Mouse (Mus musculus) limb, embryonic 14.5 days (tissue): ENCODE results near the gene Slc25a18. TPM values are rescaled to one million over a fixed set of nuclear protein-coding genes. Genes with fewer than 3 reads are reported as not detected.
A peak's percentile ranks its signal among the peaks of the same experiment; 100 is the strongest.

Experiments used
- ATAC-seq: fragments of 200-750 bp; cut with Nextera tagmentation; 2 replicates; pipeline ENCODE4 v1.8.0; 2017; ENCODE audit warnings: low read depth, moderate number of reproducible peaks, moderate TSS enrichment; ENCODE audit not compliant: low FRiP score
- DNase-seq: peaks from one replicate; pipeline ENCODE4 v3.0.0-alpha.2; 2015; ENCODE audit warnings: low spot score
- H3K27ac ChIP-seq: fragments of 300-500 bp; sonication (generic); replicated peaks from 2 replicates; pipeline ENCODE4 v1.5.1; 2014; ENCODE audit warnings: low read depth, mild to moderate bottlenecking, low read length, moderate library complexity, mixed read lengths
- H3K27me3 ChIP-seq: fragments of 300-500 bp; sonication (generic); 2 replicates; pipeline ENCODE4 v1.6.1; 2014; ENCODE audit warnings: low read length, mixed read lengths; ENCODE audit not compliant: control insufficient read depth, insufficient read depth
- H3K36me3 ChIP-seq: fragments of 300-500 bp; sonication (generic); 2 replicates; pipeline ENCODE4 v1.6.1; 2014; ENCODE audit warnings: mild to moderate bottlenecking, low read length, moderate library complexity, mixed read lengths; ENCODE audit not compliant: control insufficient read depth, insufficient read depth
- H3K4me1 ChIP-seq: fragments of 300-500 bp; sonication (generic); 2 replicates; pipeline ENCODE4 v1.6.1; 2014; ENCODE audit warnings: antibody characterized with exemption, low read length, mixed read lengths; ENCODE audit not compliant: control insufficient read depth, insufficient read depth
- H3K4me2 ChIP-seq: fragments of 300-500 bp; sonication (generic); replicated peaks from 2 replicates; pipeline ENCODE4 v1.6.1; 2014; ENCODE audit warnings: low read depth, mild to moderate bottlenecking, low read length, moderate library complexity; ENCODE audit not compliant: severe bottlenecking
- H3K4me3 ChIP-seq: fragments of 300-500 bp; sonication (generic); replicated peaks from 2 replicates; pipeline ENCODE4 v1.5.1; 2014; ENCODE audit warnings: low read length
- H3K9ac ChIP-seq: fragments of 300-500 bp; sonication (generic); 2 replicates; pipeline ENCODE4 v1.6.1; 2014; ENCODE audit warnings: mild to moderate bottlenecking, low read depth, low read length, moderate library complexity; ENCODE audit not compliant: severe bottlenecking
- H3K9me3 ChIP-seq: fragments of 300-500 bp; sonication (generic); 2 replicates; pipeline ENCODE4 v1.6.1; 2016; ENCODE audit warnings: low read length; ENCODE audit not compliant: control insufficient read depth
- POLR2A ChIP-seq: fragments of 200-500 bp; IDR thresholded peaks from 2 replicates; pipeline ENCODE4 v1.8.0; 2012; ENCODE audit warnings: inconsistent platforms, mild to moderate bottlenecking, moderate library complexity, borderline replicate concordance; ENCODE audit not compliant: insufficient read depth, insufficient read length; ENCODE audit errors: extremely low read depth
- WGBS: fragments of 180-500 bp; shearing (Covaris S2); extraction: QIAGEN DNeasy Blood & Tissue Kit; methylation state at CpG from one replicate; pipeline ENCODE4 v1.1.7; 2014; 5-methylcytosine and 5-hydroxymethylcytosine counted together
- polyA plus RNA-seq, 2 experiments: library from polyadenylated mRNA; depleted of rRNA in 1 of 2; stranded (reverse) in 1 of 2; unstranded in 1 of 2; fragments of >200 nt; fragmentation: Nextera tagmentation in 1 of 2; extraction: Ambion mirVana in 1 of 2; gene quantifications; 2 replicates each; pipeline versions ENCODE4 v1.2.1 to v1.2.3; 2012 to 2014

Gene Slc25a18
- polyA plus RNA-seq, 2 experiments, result 0.64 to 0.96 TPM

GRCm38 (mm10) chr6:120788068-120788607 is 14.8 kb downstream of the Slc25a18 start:
- H3K4me2 ChIP-seq, result no peak overlapping the region
- DNase-seq (no peak), ATAC-seq (no peak)
- no peaks in the 10 kb centered on the region for H3K4me1 ChIP-seq
- no peak overlapping the region for H3K27ac ChIP-seq
- no peaks in the 10 kb centered on the region for H3K9me3 ChIP-seq
- H3K4me3 ChIP-seq, result no peak overlapping the region
- TF ChIP-seq POLR2A, result no peak
- 69% methylated on average over 5 of the region's 5 CpGs for WGBS
- no peak overlapping the region for H3K9ac ChIP-seq
- no peaks in the 10 kb centered on the region for H3K27me3 ChIP-seq
- H3K36me3 ChIP-seq, result peaks cover 12% of the 10 kb centered on the region

- no peaks in the 10 kb centered on the region for H3K27me3 ChIP-seq
- TF ChIP-seq POLR2A, result no peak
- no peak overlapping the region for H3K4me2 ChIP-seq
- peaks cover 20% of the 10 kb centered on the region for H3K36me3 ChIP-seq
- peak; percentile 44 for DNase-seq
- no peaks in the 10 kb centered on the region for H3K9me3 ChIP-seq
- H3K27ac ChIP-seq, result no peak overlapping the region
- H3K9ac ChIP-seq, result no peak overlapping the region
- no peaks in the 10 kb centered on the region for H3K4me1 ChIP-seq
- no peak for ATAC-seq
- H3K4me3 ChIP-seq, result no peak overlapping the region
Observed at GRCm38 (mm10) chr6:120788904-120789303, 15.5 kb downstream of the Slc25a18 start.

- no peak overlapping the region for H3K27ac ChIP-seq
- DNase-seq (no peak), ATAC-seq (no peak)
- H3K4me2 ChIP-seq, result no peak overlapping the region
- no peak for TF ChIP-seq POLR2A
- H3K27me3 ChIP-seq, result no peaks in the 10 kb centered on the region
- H3K36me3 ChIP-seq, result peaks cover 32% of the 10 kb centered on the region
- no peaks in the 10 kb centered on the region for H3K9me3 ChIP-seq
- no peak overlapping the region for H3K9ac ChIP-seq
- H3K4me1 ChIP-seq, result no peaks in the 10 kb centered on the region
- WGBS, result 91% methylated on average over 11 of the region's 11 CpGs
- H3K4me3 ChIP-seq, result no peak overlapping the region
Observed at GRCm38 (mm10) chr6:120790153-120790552, 16.8 kb downstream of the Slc25a18 start.

- no peak overlapping the region for H3K9ac ChIP-seq
- H3K9me3 ChIP-seq, result no peaks in the 10 kb centered on the region
- peaks cover 38% of the 10 kb centered on the region for H3K36me3 ChIP-seq
- H3K4me2 ChIP-seq, result no peak overlapping the region
- ATAC-seq, result no peak
- no peak overlapping the region for H3K4me3 ChIP-seq
- TF ChIP-seq POLR2A, result no peak
- H3K27me3 ChIP-seq, result no peaks in the 10 kb centered on the region
- no peak overlapping the region for H3K27ac ChIP-seq
- whole genome bisulfite sequencing, result 34% methylated on average over 5 of the region's 5 CpGs
- H3K4me1 ChIP-seq, result no peaks in the 10 kb centered on the region
- DNase-seq, result no peak
Observed at GRCm38 (mm10) chr6:120790717-120791116, 17.3 kb downstream of the Slc25a18 start.

GRCm38 (mm10) chr6:120792947-120793346 is 19.6 kb downstream of the Slc25a18 start:
- Histone ChIP-seq H3K36me3 (peaks cover 60% of the 10 kb centered on the region), H3K27me3 (no peaks in the 10 kb centered on the region), H3K27ac (no peak overlapping the region), H3K9ac (no peak overlapping the region), H3K9me3 (no peaks in the 10 kb centered on the region), H3K4me2 (no peak overlapping the region), H3K4me3 (no peak overlapping the region), H3K4me1 (no peaks in the 10 kb centered on the region)
- no peak for ATAC-seq
- TF ChIP-seq POLR2A, result no peak
- WGBS, result 85% methylated on average over 8 of the region's 8 CpGs
- no peak for DNase-seq
